Mouse (Mus musculus): ENCODE results near the gene Tnfrsf13c. TPM values are rescaled to one million over a fixed set of nuclear protein-coding genes. Genes with fewer than 3 reads are reported as not detected.
"Not testable (repeated sequence)": the region's sequence is repeated elsewhere in the genome, so short reads cannot be mapped to it uniquely, and the experiment has no call there.

Tnfrsf13c gene
- polyA plus RNA-seq, 1 experiment from 2014 or later = 0.14 TPM

GRCm38 (mm10) chr15:82252097-82252496 lies 27.9 kb upstream of the Tnfrsf13c start, which contains the start of gene 1500009C09Rik:
Gene 1500009C09Rik, plus strand, starts transcription at chr15:82252397.
- Histone ChIP-seq H3K9ac (ENCODE audit: low read depth, low read length) (no peak within 1 kb of the TSS), H3K4me2 (ENCODE audit: low read length) (no peak within 1 kb of the TSS), H3K9me3 (replicated peaks; ENCODE audit: control insufficient read depth, low read length, poor library complexity, severe bottlenecking) (no peaks in the 10 kb centered on the region), H3K36me3 (ENCODE audit: control insufficient read depth, insufficient read depth, low read length) (no peaks in the 10 kb centered on the region), H3K4me1 (ENCODE audit: control insufficient read depth, insufficient read depth, low read length) (peaks cover 16% of the 10 kb centered on the region), H3K27ac (ENCODE audit: low read length) (no peak within 1 kb of the TSS), H3K4me3 (ENCODE audit: low read depth, low read length) (no peak within 1 kb of the TSS), H3K27me3 (ENCODE audit: control insufficient read depth, insufficient read depth, low read depth, low read length) (no peaks in the 10 kb centered on the region)
- ATAC-seq = no peak
- 88% methylated on average over 6 of the region's 6 CpGs for WGBS

- H3K36me3 ChIP-seq (ENCODE audit: control insufficient read depth, insufficient read depth, low read length) = no peaks in the 10 kb centered on the region
- H3K27me3 ChIP-seq (ENCODE audit: control insufficient read depth, insufficient read depth, low read depth, low read length) = no peaks in the 10 kb centered on the region
- no peak overlapping the region for H3K4me3 ChIP-seq (ENCODE audit: low read depth, low read length)
- H3K9me3 ChIP-seq (replicated peaks; ENCODE audit: control insufficient read depth, low read length, poor library complexity, severe bottlenecking) = no peaks in the 10 kb centered on the region
- WGBS = 95% methylated on average over 3 of the region's 3 CpGs
- H3K27ac ChIP-seq (ENCODE audit: low read length) = no peak overlapping the region
- H3K4me1 ChIP-seq (ENCODE audit: control insufficient read depth, insufficient read depth, low read length) = peaks cover 11% of the 10 kb centered on the region
- ATAC-seq = no peak
- H3K9ac ChIP-seq (ENCODE audit: low read depth, low read length) = no peak overlapping the region
- no peak overlapping the region for H3K4me2 ChIP-seq (ENCODE audit: low read length)
Measured at GRCm38 (mm10) chr15:82251579-82251978, 27.4 kb upstream of the Tnfrsf13c start.

- H3K27me3 ChIP-seq (ENCODE audit: control insufficient read depth, insufficient read depth, low read depth, low read length) = no peaks in the 10 kb centered on the region
- no peaks in the 10 kb centered on the region for H3K9me3 ChIP-seq (replicated peaks; ENCODE audit: control insufficient read depth, low read length, poor library complexity, severe bottlenecking)
- no peaks in the 10 kb centered on the region for H3K36me3 ChIP-seq (ENCODE audit: control insufficient read depth, insufficient read depth, low read length)
- H3K9ac ChIP-seq (ENCODE audit: low read depth, low read length) = no peak overlapping the region
- no peak overlapping the region for H3K4me2 ChIP-seq (ENCODE audit: low read length)
- 83% methylated on average over 3 of the region's 3 CpGs for WGBS
- no peak overlapping the region for H3K4me3 ChIP-seq (ENCODE audit: low read depth, low read length)
- ATAC-seq = no peak
- H3K4me1 ChIP-seq (ENCODE audit: control insufficient read depth, insufficient read depth, low read length) = peaks cover 6% of the 10 kb centered on the region; the same call in 1 of the 2 replicates
- H3K27ac ChIP-seq (ENCODE audit: low read length) = no peak overlapping the region
Measured at GRCm38 (mm10) chr15:82247131-82247776, 23.1 kb upstream of the Tnfrsf13c start.

- H3K4me1 ChIP-seq (ENCODE audit: control insufficient read depth, insufficient read depth, low read length); H3K27me3 ChIP-seq (ENCODE audit: control insufficient read depth, insufficient read depth, low read depth, low read length); H3K9me3 ChIP-seq (replicated peaks; ENCODE audit: control insufficient read depth, low read length, poor library complexity, severe bottlenecking); H3K36me3 ChIP-seq (ENCODE audit: control insufficient read depth, insufficient read depth, low read length): not testable (repeated sequence)
- 21% methylated on average over 9 of the region's 9 CpGs for WGBS
- ATAC-seq = peak; percentile 54
- peak overlapping the region; percentile 66; the same call in 1 of the 2 replicates for H3K9ac ChIP-seq (ENCODE audit: low read depth, low read length)
- peak overlapping the region; percentile 68; the same call in 1 of the 2 replicates for H3K27ac ChIP-seq (ENCODE audit: low read length)
- peak overlapping the region; percentile 78 for H3K4me2 ChIP-seq (ENCODE audit: low read length)
- H3K4me3 ChIP-seq (ENCODE audit: low read depth, low read length) = peak overlapping the region; percentile 66
Measured at GRCm38 (mm10) chr15:82244805-82245161, 20.6 kb upstream of the Tnfrsf13c start.

DNA sequence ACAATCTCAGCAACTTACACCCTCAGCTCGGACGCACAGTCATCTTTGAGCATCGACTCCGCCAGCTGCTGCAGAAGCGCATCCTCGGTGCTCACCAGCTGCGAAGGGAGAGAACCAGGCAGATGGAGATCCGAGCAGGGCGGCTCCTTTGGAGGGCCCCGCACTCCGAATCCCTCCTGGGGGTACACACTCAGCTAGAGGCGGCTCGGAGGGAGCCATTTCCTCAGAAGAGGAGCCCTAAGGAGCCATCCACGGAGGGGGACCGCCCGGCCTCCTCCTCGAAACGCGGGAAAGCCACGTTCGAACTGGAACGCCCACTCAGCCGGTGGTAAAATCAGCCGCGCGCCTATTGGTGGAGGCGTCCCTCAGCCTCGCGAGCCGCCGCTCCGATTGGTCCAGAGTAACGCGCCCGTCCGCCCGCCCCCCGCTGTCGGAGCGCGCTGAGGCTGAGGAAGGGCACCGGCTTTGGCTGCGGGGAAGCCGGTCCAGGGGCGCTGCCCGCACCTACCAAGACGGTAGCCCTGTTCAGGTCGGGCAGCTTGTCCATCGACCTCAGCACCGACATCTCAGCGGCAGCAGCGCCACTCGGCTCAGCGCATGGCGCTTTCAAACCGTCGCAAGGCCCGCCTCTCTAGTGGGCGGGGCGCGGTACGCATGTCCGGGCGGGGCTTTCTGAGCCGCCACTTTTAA lies 20.1 kb upstream of the Tnfrsf13c start, which contains the start of gene Cenpm:
Gene Cenpm, minus strand, starts transcription at position 634 of the 690 bp plus-strand sequence.
- Histone ChIP-seq H3K27me3 (ENCODE audit: control insufficient read depth, insufficient read depth, low read depth, low read length) (no peaks in the 10 kb centered on the region), H3K9ac (ENCODE audit: low read depth, low read length) (peak within 1 kb of the TSS; percentile 66), H3K27ac (ENCODE audit: low read length) (peak within 1 kb of the TSS; percentile 68), H3K36me3 (ENCODE audit: control insufficient read depth, insufficient read depth, low read length) (no peaks in the 10 kb centered on the region), H3K4me1 (ENCODE audit: control insufficient read depth, insufficient read depth, low read length) (peaks cover 6% of the 10 kb centered on the region; the same call in 1 of the 2 replicates), H3K4me2 (ENCODE audit: low read length) (peak within 1 kb of the TSS; percentile 78), H3K9me3 (replicated peaks; ENCODE audit: control insufficient read depth, low read length, poor library complexity, severe bottlenecking) (no peaks in the 10 kb centered on the region), H3K4me3 (ENCODE audit: low read depth, low read length) (peak within 1 kb of the TSS; percentile 66)
- peak; percentile 97 for ATAC-seq
- under 1% methylated on average over 53 of the region's 65 CpGs for WGBS

DNA sequence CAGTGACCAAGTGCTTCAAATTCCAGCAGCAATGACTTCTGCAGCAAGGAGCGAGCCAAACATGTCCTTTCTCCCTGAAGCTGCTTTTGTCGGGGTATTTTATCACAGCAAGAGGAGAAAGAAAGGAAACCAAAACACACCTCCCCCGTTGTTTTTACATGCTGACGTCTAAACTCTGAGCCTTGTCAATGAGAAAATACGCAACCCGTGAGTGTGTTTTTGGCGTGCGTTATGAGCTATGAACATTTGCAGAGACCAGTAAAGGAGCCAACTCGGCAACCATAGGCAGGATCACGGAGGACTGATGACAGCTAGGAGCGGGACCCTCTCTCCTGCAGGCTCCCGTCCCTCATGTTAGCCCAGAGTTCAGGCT lies 19.6 kb upstream of the Tnfrsf13c start:
- ATAC-seq = no peak; the same call in 1 of the 2 replicates

GRCm38 (mm10) chr15:82243311-82243710 lies 19.1 kb upstream of the Tnfrsf13c start:
- H3K27ac ChIP-seq (ENCODE audit: low read length) = no peak overlapping the region
- no peak for ATAC-seq
- peaks cover 6% of the 10 kb centered on the region; the same call in 1 of the 2 replicates for H3K4me1 ChIP-seq (ENCODE audit: control insufficient read depth, insufficient read depth, low read length)
- H3K36me3 ChIP-seq (ENCODE audit: control insufficient read depth, insufficient read depth, low read length) = no peaks in the 10 kb centered on the region
- WGBS = 74% methylated on average over 3 of the region's 3 CpGs
- H3K9ac ChIP-seq (ENCODE audit: low read depth, low read length) = no peak overlapping the region; the same call in 1 of the 2 replicates
- H3K27me3 ChIP-seq (ENCODE audit: control insufficient read depth, insufficient read depth, low read depth, low read length) = no peaks in the 10 kb centered on the region
- H3K4me2 ChIP-seq (ENCODE audit: low read length) = peak overlapping the region; percentile 78
- H3K9me3 ChIP-seq (replicated peaks; ENCODE audit: control insufficient read depth, low read length, poor library complexity, severe bottlenecking) = no peaks in the 10 kb centered on the region
- H3K4me3 ChIP-seq (ENCODE audit: low read depth, low read length) = peak overlapping the region; percentile 66

More for the DNA sequence above, 19.6 kb upstream of the Tnfrsf13c start:
- WGBS = 4% methylated on average over 12 of the region's 12 CpGs
- no peaks in the 10 kb centered on the region for H3K27me3 ChIP-seq (ENCODE audit: control insufficient read depth, insufficient read depth, low read depth, low read length)
- no peaks in the 10 kb centered on the region for H3K9me3 ChIP-seq (replicated peaks; ENCODE audit: control insufficient read depth, low read length, poor library complexity, severe bottlenecking)
- peak overlapping the region; percentile 78 for H3K4me2 ChIP-seq (ENCODE audit: low read length)
- H3K4me3 ChIP-seq (ENCODE audit: low read depth, low read length) = peak overlapping the region; percentile 66
- H3K27ac ChIP-seq (ENCODE audit: low read length) = no peak overlapping the region
- H3K4me1 ChIP-seq (ENCODE audit: control insufficient read depth, insufficient read depth, low read length) = peaks cover 6% of the 10 kb centered on the region; the same call in 1 of the 2 replicates
- H3K36me3 ChIP-seq (ENCODE audit: control insufficient read depth, insufficient read depth, low read length) = no peaks in the 10 kb centered on the region
- H3K9ac ChIP-seq (ENCODE audit: low read depth, low read length) = peak overlapping the region; percentile 66

GRCm38 (mm10) chr15:82236565-82236964 lies 12.4 kb upstream of the Tnfrsf13c start:
- ATAC-seq = peak; percentile 88
- no peak overlapping the region for H3K27ac ChIP-seq (ENCODE audit: low read length)
- no peak overlapping the region for H3K9ac ChIP-seq (ENCODE audit: low read depth, low read length)
- no peaks in the 10 kb centered on the region for H3K36me3 ChIP-seq (ENCODE audit: control insufficient read depth, insufficient read depth, low read length)
- no peaks in the 10 kb centered on the region for H3K4me1 ChIP-seq (ENCODE audit: control insufficient read depth, insufficient read depth, low read length)
- no peak overlapping the region for H3K4me3 ChIP-seq (ENCODE audit: low read depth, low read length)
- H3K27me3 ChIP-seq (ENCODE audit: control insufficient read depth, insufficient read depth, low read depth, low read length) = no peaks in the 10 kb centered on the region
- 19% methylated on average over 5 of the region's 5 CpGs for WGBS
- no peak overlapping the region for H3K4me2 ChIP-seq (ENCODE audit: low read length)
- no peaks in the 10 kb centered on the region for H3K9me3 ChIP-seq (replicated peaks; ENCODE audit: control insufficient read depth, low read length, poor library complexity, severe bottlenecking)

DNA sequence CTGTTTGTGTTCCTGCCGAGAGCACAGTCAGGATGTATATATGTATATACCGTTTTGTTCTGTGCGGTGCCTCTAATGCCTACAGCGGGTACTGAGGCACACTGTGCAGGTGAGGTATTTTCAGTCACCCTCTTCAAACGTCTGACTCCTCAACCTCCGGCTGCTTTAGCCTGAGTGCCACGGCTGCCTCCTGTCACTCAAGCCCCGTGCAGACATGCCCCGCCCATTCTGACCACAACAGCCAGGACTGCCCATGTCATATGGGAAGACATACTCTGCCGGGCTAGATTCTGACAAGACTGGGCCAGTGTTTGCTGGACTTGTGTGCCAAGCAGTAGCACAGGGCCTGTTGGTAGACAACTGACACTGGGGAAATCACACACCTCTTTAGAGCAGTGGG lies 11.5 kb upstream of the Tnfrsf13c start:
- no peaks in the 10 kb centered on the region for H3K9me3 ChIP-seq (replicated peaks; ENCODE audit: control insufficient read depth, low read length, poor library complexity, severe bottlenecking)
- H3K4me1 ChIP-seq (ENCODE audit: control insufficient read depth, insufficient read depth, low read length) = no peaks in the 10 kb centered on the region
- no peaks in the 10 kb centered on the region for H3K27me3 ChIP-seq (ENCODE audit: control insufficient read depth, insufficient read depth, low read depth, low read length)
- no peak overlapping the region for H3K4me2 ChIP-seq (ENCODE audit: low read length)
- H3K4me3 ChIP-seq (ENCODE audit: low read depth, low read length) = no peak overlapping the region
- 69% methylated on average over 10 of the region's 10 CpGs for WGBS
- H3K9ac ChIP-seq (ENCODE audit: low read depth, low read length) = no peak overlapping the region
- ATAC-seq = no peak
- no peak overlapping the region for H3K27ac ChIP-seq (ENCODE audit: low read length)
- no peaks in the 10 kb centered on the region for H3K36me3 ChIP-seq (ENCODE audit: control insufficient read depth, insufficient read depth, low read length)
